Mouse (Mus musculus) heart, adult 2 months (tissue): ENCODE measurements around the gene Gm45062.

Experiments used
- CTCF ChIP-seq: fragments of 200-600 bp; IDR thresholded peaks from 2 replicates; pipeline ENCODE4 v1.8.1; 2022; ENCODE audit warnings: antibody characterized with exemption, mild to moderate bottlenecking, moderate library complexity
- EP300 ChIP-seq: fragments of 200-500 bp; IDR thresholded peaks from 2 replicates; pipeline ENCODE4 v1.6.1; 2011; ENCODE audit warnings: low read depth, low read length, control low read depth; ENCODE audit not compliant: insufficient read depth
- POLR2A ChIP-seq: fragments of 200-500 bp; IDR thresholded peaks from 2 replicates; pipeline ENCODE4 v1.6.1; 2011; ENCODE audit warnings: mild to moderate bottlenecking, low read depth, low read length, control low read depth; ENCODE audit not compliant: insufficient read depth

DNA sequence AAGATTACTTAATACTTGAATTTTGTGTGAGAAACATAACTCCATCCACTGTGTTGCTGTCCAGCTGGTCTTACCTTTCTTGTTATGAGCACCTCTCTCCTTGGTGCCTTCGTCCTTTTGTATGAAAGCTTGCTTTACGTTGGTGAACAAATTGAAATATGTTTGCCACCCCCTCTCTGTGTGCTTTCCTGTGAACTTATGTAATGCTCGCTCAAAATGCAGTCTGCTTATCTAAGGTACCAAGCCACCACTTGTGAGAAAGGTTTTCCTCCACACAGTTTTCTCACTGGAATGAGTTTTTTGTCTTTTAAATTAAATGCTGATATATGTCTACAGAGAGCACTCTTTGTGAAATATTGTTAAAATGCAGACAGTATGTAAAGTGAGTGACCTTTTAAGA, 30.7 kb upstream of the Gm45062 start:
- no peak for TF ChIP-seq CTCF
- TF ChIP-seq EP300: no peak
- no peak for TF ChIP-seq POLR2A
